Mouse (Mus musculus): Measurements from ENCODE around the gene Cst11. TPM values are rescaled to one million over a fixed set of nuclear protein-coding genes. Genes with fewer than 3 reads are reported as not detected.

Gene Cst11
- polyA plus RNA-seq, 1 experiment: not detected

DNA sequence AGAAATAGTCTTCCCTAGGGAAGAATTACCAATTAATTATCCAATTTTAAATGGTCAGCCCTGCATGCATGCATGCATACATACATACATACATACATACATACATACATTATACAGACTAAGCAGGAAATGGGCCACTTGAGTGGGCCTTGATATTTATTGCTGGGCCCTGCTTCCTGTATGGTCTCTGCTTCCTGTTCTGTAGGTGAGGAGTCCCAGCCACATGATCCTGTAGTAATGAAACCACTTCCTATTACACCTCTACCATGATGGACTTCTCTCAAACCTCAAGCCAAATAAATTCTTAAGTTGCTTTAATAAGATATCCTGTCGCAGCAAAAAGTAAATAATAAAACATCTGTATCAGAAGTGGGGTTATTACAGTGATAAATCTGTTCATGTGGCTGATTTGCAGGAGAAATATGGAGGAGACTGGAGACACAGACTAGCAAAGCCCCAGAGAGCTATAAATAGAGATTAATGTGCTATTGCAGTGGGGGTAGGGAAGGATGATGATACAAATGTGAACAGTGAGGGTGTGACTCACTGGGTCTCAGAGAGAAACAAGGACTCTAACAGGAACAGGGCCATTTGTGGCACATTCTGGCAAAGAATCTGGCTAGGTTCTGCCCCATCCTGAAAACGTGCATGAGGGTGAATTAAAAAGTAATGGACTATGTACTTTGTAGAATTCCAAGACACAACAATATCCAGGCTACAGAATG, 51.9 kb downstream of the Cst11 start:
- WGBS: 26% methylated on average over 2 of the region's 2 CpGs
- Histone ChIP-seq H3K27ac (ENCODE audit: control insufficient read depth, insufficient read depth, low read depth, low read length, poor library complexity) (no peak overlapping the region), H3K4me3 (replicated peaks; ENCODE audit: control insufficient read depth, low read depth, low read length) (no peak overlapping the region), H3K4me1 (ENCODE audit: control insufficient read depth, insufficient read depth, low read length) (no peaks in the 10 kb centered on the region)
- no peak for TF ChIP-seq POLR2A (IDR thresholded peaks at IDR 0.05; ENCODE audit: borderline replicate concordance, control insufficient read depth, low read depth, low read length)
- no peak for TF ChIP-seq CTCF (IDR thresholded peaks at IDR 0.05; ENCODE audit: control insufficient read depth, insufficient read depth, low read length)

Other genes starting within 250 kb of the Cst11 start
- 28.2 and 36.9 TPM in 2 replicates for gene Nxt1, start 98.9 kb downstream of the Cst11 start, polyA plus RNA-seq (2011; ENCODE audit: insufficient read depth, insufficient read length, low replicate concordance, missing spikeins)
- gene Gzf1, start 90.5 kb downstream of the Cst11 start, polyA plus RNA-seq (2011; ENCODE audit: insufficient read depth, insufficient read length, low replicate concordance, missing spikeins): 5.1 and 8.5 TPM in 2 replicates
- 0.61 and 0.70 TPM in 2 replicates for gene Napb, start 39.0 kb downstream of the Cst11 start, polyA plus RNA-seq (2011; ENCODE audit: insufficient read depth, insufficient read length, low replicate concordance, missing spikeins)
- not detected in 2 replicates for gene Cstl1, start 21.1 kb downstream of the Cst11 start, polyA plus RNA-seq (2011; ENCODE audit: insufficient read depth, insufficient read length, low replicate concordance, missing spikeins)
- not detected in 2 replicates for gene 8030411F24Rik, start 10.5 kb upstream of the Cst11 start, polyA plus RNA-seq (2011; ENCODE audit: insufficient read depth, insufficient read length, low replicate concordance, missing spikeins)
- not detected in 2 replicates for gene Cst12, start 17.9 kb upstream of the Cst11 start, polyA plus RNA-seq (2011; ENCODE audit: insufficient read depth, insufficient read length, low replicate concordance, missing spikeins)
- not detected in 2 replicates for gene Cst8, start 27.3 kb upstream of the Cst11 start, polyA plus RNA-seq (2011; ENCODE audit: insufficient read depth, insufficient read length, low replicate concordance, missing spikeins)
- gene Cst13, start 48.6 kb upstream of the Cst11 start, polyA plus RNA-seq (2011; ENCODE audit: insufficient read depth, insufficient read length, low replicate concordance, missing spikeins): not detected in 2 replicates
- gene Cst9, start 63.6 kb upstream of the Cst11 start, polyA plus RNA-seq (2011; ENCODE audit: insufficient read depth, insufficient read length, low replicate concordance, missing spikeins): not detected in 2 replicates
- gene 9230104L09Rik, start 93.5 kb upstream of the Cst11 start, polyA plus RNA-seq (2011; ENCODE audit: insufficient read depth, insufficient read length, low replicate concordance, missing spikeins): not detected in 2 replicates
- 125 and 201 TPM in 2 replicates for gene Cst3, start 104.2 kb upstream of the Cst11 start, polyA plus RNA-seq (2011; ENCODE audit: insufficient read depth, insufficient read length, low replicate concordance, missing spikeins)
- gene Gm1330, start 231.8 kb upstream of the Cst11 start, polyA plus RNA-seq (2011; ENCODE audit: insufficient read depth, insufficient read length, low replicate concordance, missing spikeins): not detected in 2 replicates
- gene Gm10750, start 245.7 kb upstream of the Cst11 start, polyA plus RNA-seq (2011; ENCODE audit: insufficient read depth, insufficient read length, low replicate concordance, missing spikeins): not detected in 2 replicates